Mouse (Mus musculus) heart, postnatal 25 days (tissue): Measurements from ENCODE around the gene Gsg1l. TPM values are rescaled to one million over a fixed set of nuclear protein-coding genes. Genes with fewer than 3 reads are reported as not detected.

Experiments
- DNase-seq: peaks from one replicate; pipeline ENCODE4 v3.0.0; 2022; ENCODE audit warnings: low spot score
- intact Hi-C: fragments of 180-260 bp; cut with DNase I; formaldehyde crosslinking; loops from one replicate; pipeline ENCODE4 v1.15.1; 2025
- total RNA-seq, 2 experiments: library from RNA; stranded (reverse); gene quantifications; 2 replicates each; pipeline ENCODE4 v1.2.3; 2021

Gsg1l gene
- total RNA-seq, 2 experiments from 2014 or later = 10.3 to 12.6 TPM

- intact Hi-C loops = no loop called here
- DNase-seq = peak; percentile 7
These were observed 43.6 kb downstream of the Gsg1l start for GRCm38 (mm10) chr7:126038366-126039246.

DNA sequence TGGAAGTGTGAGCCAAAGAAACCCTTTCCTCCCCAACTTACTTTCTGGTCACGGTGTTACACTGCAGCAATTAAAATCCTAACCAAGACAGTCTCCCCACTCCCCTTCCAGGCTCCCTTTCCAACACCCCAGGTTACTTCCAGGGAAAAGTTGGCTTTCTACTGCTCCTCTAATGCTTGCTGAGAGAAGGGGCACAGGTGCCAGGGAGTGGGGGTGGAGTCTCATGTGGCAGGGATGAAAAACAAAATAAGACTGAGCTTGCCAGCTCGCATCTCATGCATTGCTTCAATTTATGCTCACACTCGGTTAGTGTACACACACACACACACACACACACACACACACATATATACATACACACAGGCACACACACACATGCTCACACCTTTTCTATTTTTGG lies 46.9 kb downstream of the Gsg1l start:
- no peak for DNase-seq
- intact Hi-C loops = no loop called here

DNA sequence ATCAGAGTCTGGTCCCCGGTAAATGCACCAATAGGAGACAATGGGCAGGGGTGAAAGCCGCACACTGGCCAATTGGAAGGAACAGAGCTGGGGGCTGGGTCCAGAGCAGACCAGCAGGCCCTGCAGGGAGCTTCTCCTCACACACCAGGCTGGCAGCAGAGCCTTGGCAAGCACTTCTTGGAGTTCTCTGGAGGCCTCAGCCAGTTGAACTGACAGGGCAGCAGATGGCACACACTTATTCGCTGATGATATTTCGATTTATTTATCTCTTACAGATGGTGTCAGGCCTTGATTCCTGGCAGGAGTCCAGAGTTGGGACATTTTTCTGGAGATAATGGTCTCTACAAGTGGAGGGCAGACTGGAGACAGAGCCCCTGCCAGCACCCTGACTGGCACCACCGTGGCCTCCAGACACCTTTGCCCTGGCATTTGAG lies 49.4 kb downstream of the Gsg1l start:
- intact Hi-C loops = no loop called here
- no peak for DNase-seq

DNA sequence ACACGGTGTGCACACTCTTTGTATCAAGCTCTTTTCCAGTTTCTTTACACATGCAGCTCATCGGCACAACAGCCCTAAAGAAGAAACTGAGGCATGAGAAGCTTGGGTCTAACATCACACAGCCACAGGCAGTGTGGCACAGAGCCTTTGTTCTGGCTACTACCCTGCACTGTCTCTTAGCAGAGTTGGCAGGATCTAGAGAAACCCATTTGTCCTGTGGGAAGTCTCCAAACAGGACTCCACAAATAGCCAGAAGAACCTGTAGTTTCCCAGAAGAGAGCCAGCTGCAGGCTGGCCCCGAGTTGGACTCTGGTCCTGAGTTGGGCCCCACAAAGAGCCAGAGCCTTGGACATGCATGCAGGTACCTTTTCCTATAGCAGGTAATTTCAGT lies 49.9 kb downstream of the Gsg1l start:
- intact Hi-C loops = no loop called here

DNA sequence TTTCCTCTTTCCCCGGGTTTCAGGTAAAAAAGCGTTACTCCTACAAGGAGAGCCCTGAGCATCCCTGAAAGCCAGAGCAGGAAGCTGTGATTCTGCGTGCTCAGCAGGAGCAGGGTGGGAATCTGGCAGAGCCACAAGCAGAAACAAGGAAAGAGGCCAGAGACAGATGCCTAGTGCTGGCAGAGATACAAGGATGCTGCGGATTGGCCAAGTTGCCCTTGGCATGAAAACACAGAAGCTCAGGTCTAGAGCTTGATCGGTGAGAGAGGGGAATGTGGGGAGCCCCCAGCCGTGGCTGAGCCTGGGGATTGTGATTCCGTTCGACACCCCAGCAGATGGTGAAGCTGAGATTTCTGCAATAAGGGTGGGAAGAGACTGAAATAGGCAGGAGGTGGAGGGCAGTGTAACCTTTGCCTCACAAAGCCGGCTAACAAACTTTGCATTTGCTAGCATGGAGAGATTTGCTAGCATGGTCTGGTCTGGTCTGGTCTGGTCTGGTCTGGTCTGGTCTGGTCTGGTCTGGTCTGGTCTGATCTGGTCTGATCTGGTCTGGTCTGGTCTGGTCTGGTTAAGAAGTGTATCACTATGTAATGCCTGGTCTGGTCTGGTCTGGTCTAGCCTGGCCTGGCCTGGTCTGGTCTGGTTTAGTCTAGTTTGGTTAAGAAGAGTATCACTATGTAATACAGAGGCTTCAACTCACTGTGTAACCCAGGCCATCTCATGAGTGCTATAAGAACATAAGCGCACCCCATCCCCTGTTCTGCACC lies 50.4 kb downstream of the Gsg1l start:
- intact Hi-C loops = no loop called here
- DNase-seq = no peak

More for the DNA sequence above, 49.9 kb downstream of the Gsg1l start:
- DNase-seq = no peak

GRCm38 (mm10) chr7:126027410-126027809 lies 54.8 kb downstream of the Gsg1l start:
- no peak for DNase-seq
- intact Hi-C loops = loop anchor here (5.0 to 10.0 kb wide), 2 partner anchors 55 to 203 kb away; partner anchors contain the start of gene Gsg1l

DNA sequence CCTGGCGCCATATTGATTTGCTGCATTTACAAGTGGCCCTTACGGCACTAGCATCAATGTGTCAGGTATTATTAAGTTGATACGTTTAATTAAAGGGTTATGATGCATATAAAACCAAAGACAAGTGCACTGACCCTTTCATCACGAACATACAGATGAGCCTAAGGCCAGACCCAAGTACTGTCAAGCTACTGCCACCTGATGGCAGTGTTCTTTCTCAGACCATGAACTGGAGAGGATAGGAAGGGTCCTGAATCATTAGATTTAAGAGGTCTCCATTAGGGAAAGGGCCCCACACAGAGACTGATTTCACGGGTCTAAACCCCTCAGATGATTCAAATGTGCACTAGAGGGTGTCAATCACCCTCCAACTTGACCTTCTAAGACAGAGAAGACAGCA lies 55.6 kb downstream of the Gsg1l start:
- no peak for DNase-seq
- intact Hi-C loops = loop anchor here (5.0 to 10.0 kb wide), 2 partner anchors 56 to 202 kb away; partner anchors contain the start of gene Gsg1l

- DNase-seq = no peak
- intact Hi-C loops = loop anchor here (10.0 kb wide), 1 partner anchor 195 kb away; no protein-coding TSS in a partner anchor
These were observed 62.2 kb downstream of the Gsg1l start for GRCm38 (mm10) chr7:126019966-126020365.

DNA sequence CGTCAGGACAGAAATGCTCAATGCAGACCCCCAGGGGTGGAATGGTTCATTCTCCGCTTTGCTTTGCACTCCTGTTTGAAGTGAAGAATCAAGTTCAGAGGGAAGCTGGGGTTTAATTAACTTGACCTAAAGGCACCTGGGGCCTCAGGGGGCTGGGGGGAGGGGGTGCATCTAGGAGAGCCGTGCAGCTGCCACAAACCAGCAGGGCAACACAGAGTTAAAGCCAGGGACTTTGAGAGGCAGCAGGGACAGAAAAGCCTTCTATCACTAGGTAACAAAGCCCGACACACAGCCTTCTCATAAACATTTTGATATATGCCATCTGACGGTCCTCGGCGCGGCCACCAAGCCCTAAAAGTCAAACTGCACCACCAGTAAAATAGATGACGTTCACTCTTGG lies 62.9 kb downstream of the Gsg1l start:
- intact Hi-C loops = no loop called here
- DNase-seq = no peak

DNA sequence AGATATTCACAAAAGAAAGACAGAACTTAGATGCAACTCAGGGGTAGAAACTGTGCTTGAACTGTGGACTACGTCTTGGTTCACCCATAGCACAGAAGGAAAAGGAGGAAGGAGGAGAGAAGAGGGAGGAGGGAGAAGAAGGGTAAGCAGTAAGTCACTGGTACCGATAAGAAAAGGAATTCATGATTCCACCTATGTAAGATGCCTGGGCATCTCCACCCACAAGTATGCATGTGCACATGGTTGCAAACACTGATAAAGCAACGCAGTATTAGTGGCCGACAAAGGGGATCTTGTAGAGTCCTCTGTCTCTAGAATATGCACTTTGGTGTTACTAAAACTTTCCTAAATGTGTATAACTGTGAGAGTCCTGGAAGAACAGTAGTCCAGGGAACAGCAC lies 64.8 kb downstream of the Gsg1l start:
- intact Hi-C loops = no loop called here
- no peak for DNase-seq

DNA sequence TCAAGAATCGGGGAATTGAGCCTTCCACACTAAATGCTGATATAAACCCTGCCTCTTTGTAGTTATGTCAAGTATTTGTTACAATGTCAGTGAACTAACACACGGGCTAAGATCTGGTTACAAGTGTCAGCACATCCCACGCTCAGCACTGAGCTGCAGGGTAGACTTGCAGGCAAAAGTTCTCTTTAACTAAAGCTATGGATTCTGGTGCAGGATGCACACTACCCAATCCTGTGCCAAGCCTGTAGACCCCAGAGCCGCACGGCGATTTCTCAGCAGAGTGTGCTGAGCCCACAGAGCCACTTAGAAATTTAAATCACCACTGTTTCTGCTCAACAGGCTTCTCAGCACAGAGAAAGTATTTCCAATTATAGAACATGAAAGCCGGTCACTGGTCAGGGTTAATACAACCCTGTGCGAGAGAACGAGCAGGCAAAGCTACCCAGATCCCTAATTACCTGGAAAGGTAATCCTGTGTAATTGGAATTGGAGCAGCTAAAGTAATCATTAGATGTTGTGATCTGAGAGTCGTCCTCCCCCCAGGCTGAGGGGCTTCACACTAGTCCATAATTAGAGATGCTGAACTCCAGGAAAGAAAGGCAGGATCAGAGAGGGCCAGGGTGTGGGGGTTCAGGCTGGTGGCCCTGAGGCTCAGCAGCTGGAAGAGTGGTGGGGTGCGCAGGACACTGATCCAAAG lies 69.7 kb downstream of the Gsg1l start:
- intact Hi-C loops = no loop called here
- DNase-seq = no peak

DNA sequence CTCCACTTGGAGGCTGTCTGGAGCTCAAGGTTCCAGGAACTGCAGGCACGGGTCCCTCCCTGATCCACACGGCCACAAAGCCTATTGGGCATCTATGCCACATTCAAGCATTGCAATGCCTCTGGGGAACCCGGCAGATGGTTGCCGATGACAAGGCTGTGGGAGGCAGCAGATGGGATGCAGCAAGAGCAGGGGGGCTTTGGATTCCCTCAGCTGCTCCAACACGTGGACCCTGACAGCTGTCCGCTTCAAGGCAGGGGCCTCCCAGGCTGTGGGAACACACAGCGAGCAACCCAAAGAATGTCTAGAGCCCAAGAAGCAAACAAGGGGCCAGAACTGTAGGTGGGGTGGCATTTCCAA lies 73.4 kb downstream of the Gsg1l start:
- DNase-seq = no peak
- intact Hi-C loops = no loop called here

- DNase-seq = no peak
- intact Hi-C loops = no loop called here
These were observed 73.9 kb downstream of the Gsg1l start for GRCm38 (mm10) chr7:126008139-126008788.

DNA sequence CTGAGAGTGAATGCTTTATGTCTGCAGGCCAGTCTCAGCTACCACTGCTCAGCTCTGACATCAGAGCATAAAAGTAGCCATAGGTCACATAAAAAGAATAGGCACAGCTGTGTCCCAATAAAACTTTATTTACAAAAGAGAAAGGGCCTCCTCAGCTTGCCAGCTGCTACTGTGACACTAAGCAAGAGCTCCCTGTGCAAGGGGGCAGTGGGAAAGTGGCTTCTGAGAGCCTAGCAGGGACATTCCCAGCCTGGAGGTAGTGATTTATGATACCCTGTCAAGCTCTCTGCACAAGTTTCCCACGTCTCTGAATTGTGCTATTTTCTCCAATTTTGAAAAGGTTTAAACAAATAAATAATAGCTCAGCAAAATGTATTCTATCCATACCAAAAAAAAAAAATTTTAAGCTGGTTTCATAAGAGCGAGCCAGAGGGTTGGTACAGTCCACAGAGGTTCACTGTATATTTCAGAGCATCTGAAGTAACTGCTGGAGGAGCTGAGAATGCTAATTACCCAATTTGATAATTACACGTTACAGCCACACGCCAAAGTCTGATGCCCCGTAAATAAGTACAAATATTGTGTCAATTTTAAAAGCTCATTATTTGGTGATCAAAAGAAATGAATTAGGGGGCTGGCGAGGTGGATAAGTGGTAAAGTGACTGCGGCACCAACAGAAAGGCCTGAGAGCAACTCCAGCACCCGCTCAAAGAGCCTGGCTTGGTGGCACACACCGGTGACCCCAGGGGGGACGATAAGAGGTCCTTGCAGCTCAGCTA lies 74.9 kb downstream of the Gsg1l start:
- no peak for DNase-seq
- intact Hi-C loops = no loop called here

DNA sequence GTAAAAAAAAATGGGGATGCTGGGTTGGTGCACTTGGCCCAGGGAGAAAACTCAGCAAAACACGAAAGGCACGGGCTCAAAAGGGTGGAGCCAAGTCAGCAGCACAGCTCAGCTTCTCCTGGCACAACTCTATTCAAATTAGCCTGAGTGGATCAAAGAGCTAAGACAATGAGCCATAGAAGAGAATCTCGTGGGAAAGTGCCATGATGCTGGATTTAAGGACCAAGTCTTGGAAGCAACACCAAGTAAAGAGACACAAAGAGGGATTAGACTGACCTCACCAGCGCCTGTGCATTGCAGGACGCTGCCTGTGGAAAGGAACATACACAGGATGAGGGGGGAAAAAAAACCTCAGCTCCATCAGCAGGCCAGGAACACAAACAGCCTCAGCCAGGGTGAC lies 76.9 kb downstream of the Gsg1l start:
- intact Hi-C loops = no loop called here
- DNase-seq = no peak

- intact Hi-C loops = no loop called here
- no peak for DNase-seq
These were observed 80.5 kb downstream of the Gsg1l start for GRCm38 (mm10) chr7:126001683-126002082.

DNA sequence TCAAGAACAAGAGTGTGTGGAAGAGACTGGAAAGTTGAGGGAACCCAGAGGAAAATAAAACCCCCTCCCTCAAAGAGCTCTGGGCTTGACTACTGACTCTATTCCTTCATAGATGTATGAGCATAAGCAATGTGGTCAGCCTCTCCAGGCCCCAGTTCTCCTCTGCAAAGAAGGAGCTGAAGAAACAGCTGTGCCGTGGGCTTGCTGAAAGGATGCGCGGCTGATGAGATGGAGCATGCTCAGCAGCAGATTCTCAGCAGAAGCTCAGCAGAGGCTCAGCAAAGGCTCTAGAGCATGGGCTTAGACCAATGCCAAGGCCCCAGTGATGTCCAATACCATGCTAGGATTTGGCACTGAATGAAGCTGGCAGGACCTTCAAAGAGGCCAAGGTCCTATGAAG lies 82.3 kb downstream of the Gsg1l start:
- no peak for DNase-seq
- intact Hi-C loops = no loop called here

- intact Hi-C loops = loop anchor here (2.0 kb wide), 1 partner anchor 23 kb away; no protein-coding TSS in a partner anchor
- peak; percentile 11 for DNase-seq
These were observed 86.1 kb downstream of the Gsg1l start for GRCm38 (mm10) chr7:125996151-125996550.

- intact Hi-C loops = no loop called here
- no peak for DNase-seq
These were observed 89.8 kb downstream of the Gsg1l start for GRCm38 (mm10) chr7:125992356-125992891.
